Mouse (Mus musculus) urinary bladder, postnatal 25 days (tissue): ENCODE measurements around the gene Loxl3.
A peak's percentile ranks its signal among the peaks of the same experiment; 100 is the strongest.

Experiments
- DNase-seq: peaks from one replicate; pipeline ENCODE4 v3.0.0; 2022; ENCODE audit warnings: low spot score

The Loxl3 gene

GRCm38 (mm10) chr6:83017190-83017589, 16.8 kb upstream of the Loxl3 start:
- DNase-seq: no peak

GRCm38 (mm10) chr6:83019044-83019443, 14.9 kb upstream of the Loxl3 start:
- no peak for DNase-seq

GRCm38 (mm10) chr6:83020121-83020520, 13.9 kb upstream of the Loxl3 start:
- DNase-seq: no peak

GRCm38 (mm10) chr6:83020836-83021593, 13.0 kb upstream of the Loxl3 start:
- DNase-seq: no peak

- DNase-seq: no peak
Observed at GRCm38 (mm10) chr6:83023008-83023407, 11.0 kb upstream of the Loxl3 start.

GRCm38 (mm10) chr6:83023786-83024185, 10.2 kb upstream of the Loxl3 start:
- no peak for DNase-seq

GRCm38 (mm10) chr6:83024421-83024820, 9.6 kb upstream of the Loxl3 start:
- DNase-seq: no peak

GRCm38 (mm10) chr6:83025221-83025620, 8.8 kb upstream of the Loxl3 start:
- DNase-seq: no peak

- no peak for DNase-seq
Observed at GRCm38 (mm10) chr6:83027293-83027692, 6.7 kb upstream of the Loxl3 start.

GRCm38 (mm10) chr6:83027706-83028105, 6.3 kb upstream of the Loxl3 start:
- no peak for DNase-seq

GRCm38 (mm10) chr6:83029777-83030176, 4.2 kb upstream of the Loxl3 start:
- no peak for DNase-seq

- no peak for DNase-seq
Observed at GRCm38 (mm10) chr6:83031111-83031510, 2.9 kb upstream of the Loxl3 start.

GRCm38 (mm10) chr6:83031921-83032590, 1.9 kb upstream of the Loxl3 start:
- no peak for DNase-seq

GRCm38 (mm10) chr6:83032769-83033191, 1.2 kb upstream of the Loxl3 start:
- DNase-seq: peak; percentile 48

- no peak for DNase-seq
Observed at GRCm38 (mm10) chr6:83034463-83035055, 586 bp downstream of the Loxl3 start.

GRCm38 (mm10) chr6:83037188-83037587, 3.2 kb downstream of the Loxl3 start:
- no peak for DNase-seq

- DNase-seq: peak; percentile 92
Observed at GRCm38 (mm10) chr6:83038496-83039012, 4.6 kb downstream of the Loxl3 start.

- DNase-seq: no peak
Observed at GRCm38 (mm10) chr6:83040601-83041000, 6.6 kb downstream of the Loxl3 start.

- no peak for DNase-seq
Observed at GRCm38 (mm10) chr6:83043561-83043960, 9.6 kb downstream of the Loxl3 start.

- no peak for DNase-seq
Observed at GRCm38 (mm10) chr6:83043993-83044392, 10.0 kb downstream of the Loxl3 start.

GRCm38 (mm10) chr6:83044742-83045141, 10.8 kb downstream of the Loxl3 start:
- no peak for DNase-seq

GRCm38 (mm10) chr6:83049367-83049766, 15.4 kb downstream of the Loxl3 start:
- no peak for DNase-seq
